Mouse (Mus musculus): ENCODE measurements around the gene Vmn1r44.
"Not testable (repeated sequence)": the region's sequence is repeated elsewhere in the genome, so short reads cannot be mapped to it uniquely, and the experiment has no call there.

Vmn1r44 gene

GRCm38 (mm10) chr6:89883360-89883759 lies at the start of gene Vmn1r44:
Vmn1r44 (plus strand) TSS chr6:89883660.
- DNase-seq (ENCODE audit: low spot score in 2 of 2): no peak

DNA sequence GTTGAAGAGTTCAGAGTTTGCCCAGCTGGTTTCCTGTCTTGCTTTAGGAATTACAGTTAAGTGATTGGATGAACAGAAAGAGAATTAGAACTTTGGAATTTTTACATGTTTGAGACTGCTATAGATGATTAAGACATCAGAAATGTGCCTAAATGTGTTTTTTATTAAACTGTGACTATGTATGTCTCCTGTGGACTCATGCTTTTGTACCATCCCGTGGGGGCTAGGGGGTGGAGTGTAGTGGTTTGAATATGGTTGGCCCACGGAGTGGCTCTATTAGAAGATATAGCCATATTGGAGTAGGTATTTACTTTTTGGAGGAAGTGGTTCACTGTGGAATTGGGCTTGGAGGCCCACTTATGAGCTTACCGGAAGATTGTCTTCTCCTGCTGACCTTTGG lies 25.9 kb upstream of the Vmn1r44 start:
- DNase-seq (ENCODE audit: low spot score in 2 of 2): no peak

DNA sequence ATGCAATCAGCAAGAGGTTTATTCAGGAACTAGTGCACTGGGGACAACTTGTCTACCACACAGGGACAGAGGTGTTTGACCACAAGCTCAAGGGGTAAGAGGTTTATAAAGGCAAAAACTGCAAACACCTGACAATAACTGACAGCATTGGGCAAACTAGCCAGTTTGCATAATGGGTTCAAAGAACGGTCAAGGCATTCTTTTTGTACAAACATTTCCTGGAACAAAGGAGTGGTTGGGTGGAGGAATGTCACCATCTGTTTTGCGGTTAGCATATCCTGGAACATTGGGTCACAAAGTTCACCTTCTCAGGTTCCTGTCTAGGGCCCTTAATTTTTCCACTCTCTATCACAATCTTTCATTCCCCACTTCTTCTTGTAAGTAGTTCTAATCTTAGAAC lies 23.6 kb upstream of the Vmn1r44 start:
- DNase-seq (ENCODE audit: low spot score in 2 of 2): no peak

DNA sequence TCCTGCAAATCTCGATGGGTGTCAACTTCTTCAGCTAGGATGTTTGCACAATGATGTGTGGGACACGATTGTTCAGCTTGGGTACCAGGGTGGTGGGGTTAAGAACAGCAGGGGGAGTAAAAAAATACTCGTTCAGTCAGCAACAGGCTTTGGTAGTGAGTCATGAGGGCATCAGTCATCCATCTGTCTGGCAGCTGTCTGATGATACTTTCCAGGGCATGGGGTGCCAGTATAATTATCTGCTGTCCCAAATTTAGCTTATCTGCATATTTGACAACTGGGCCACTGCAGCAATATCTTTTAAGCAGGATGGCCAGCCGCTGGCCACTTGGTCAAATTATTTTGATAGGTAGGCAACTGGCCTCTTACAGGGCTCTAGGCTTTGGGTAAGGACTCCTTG lies 19.7 kb upstream of the Vmn1r44 start:
- peak; percentile 9 to 13 for DNase-seq (ENCODE audit: low spot score in 2 of 2)

- DNase-seq (ENCODE audit: low spot score in 2 of 2): no peak
Observed at GRCm38 (mm10) chr6:89867276-89867675, 16.2 kb upstream of the Vmn1r44 start.

- no peak for DNase-seq (ENCODE audit: low spot score in 2 of 2)
Observed at GRCm38 (mm10) chr6:89867976-89868375, 15.5 kb upstream of the Vmn1r44 start.

GRCm38 (mm10) chr6:89876313-89876712 lies 7.1 kb upstream of the Vmn1r44 start, which contains the start of the genes Vmn1r42 and Vmn1r43:
Vmn1r42 (minus strand) TSS chr6:89876413.
Vmn1r43 (minus strand) TSS chr6:89876413.
- not testable (repeated sequence) for DNase-seq (ENCODE audit: low spot score in 2 of 2)

GRCm38 (mm10) chr6:89876963-89877362 lies 6.5 kb upstream of the Vmn1r44 start:
- no peak for DNase-seq (ENCODE audit: low spot score in 2 of 2)

DNA sequence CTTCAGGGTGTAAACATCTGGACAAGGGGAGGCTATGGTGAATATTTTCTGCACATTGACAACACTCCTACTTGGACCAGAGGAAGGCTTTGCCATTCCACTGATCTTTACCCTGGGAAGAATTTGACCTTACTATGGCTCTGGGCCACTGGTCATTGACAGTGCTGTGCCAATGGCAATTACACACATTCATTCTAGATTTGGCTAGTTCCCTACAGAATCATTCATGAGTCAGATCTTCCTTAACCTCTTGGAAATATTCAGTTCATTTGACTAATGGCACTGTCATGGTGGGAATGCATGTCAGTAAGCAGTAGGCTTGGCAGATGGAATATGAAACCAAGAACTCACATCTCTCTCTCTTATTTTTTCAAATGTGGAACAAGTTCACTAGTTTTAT lies 2.6 kb upstream of the Vmn1r44 start:
- no peak for DNase-seq (ENCODE audit: low spot score in 2 of 2)

- DNase-seq (ENCODE audit: low spot score in 2 of 2): no peak
Observed at GRCm38 (mm10) chr6:89883812-89884211, 352 bp downstream of the Vmn1r44 start.

DNA sequence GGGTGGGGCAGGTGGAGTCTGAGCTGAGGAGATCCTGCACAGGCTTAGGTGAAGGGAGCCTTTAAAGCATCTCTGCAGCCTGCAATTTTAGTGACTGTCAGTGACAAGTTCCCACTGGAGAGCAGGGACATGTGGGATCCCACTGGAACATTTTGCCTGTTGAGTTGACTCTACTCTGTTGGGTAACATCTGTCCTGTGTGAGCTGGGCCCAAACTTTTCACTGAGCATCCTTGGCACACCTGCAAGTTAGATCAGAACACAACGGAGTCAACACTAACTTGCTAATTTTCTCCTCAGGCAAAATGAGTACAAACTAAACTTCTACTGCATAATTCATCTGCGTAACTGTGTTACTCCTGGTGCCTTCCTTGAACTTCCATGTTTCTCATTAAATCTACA lies 57.0 kb downstream of the Vmn1r44 start, which contains the start of gene Vmn1r45:
Gene Vmn1r45 (minus strand): TSS at position 101 of the 400 bp plus-strand sequence.
- DNase-seq (ENCODE audit: low spot score in 2 of 2): not testable (repeated sequence)

DNA sequence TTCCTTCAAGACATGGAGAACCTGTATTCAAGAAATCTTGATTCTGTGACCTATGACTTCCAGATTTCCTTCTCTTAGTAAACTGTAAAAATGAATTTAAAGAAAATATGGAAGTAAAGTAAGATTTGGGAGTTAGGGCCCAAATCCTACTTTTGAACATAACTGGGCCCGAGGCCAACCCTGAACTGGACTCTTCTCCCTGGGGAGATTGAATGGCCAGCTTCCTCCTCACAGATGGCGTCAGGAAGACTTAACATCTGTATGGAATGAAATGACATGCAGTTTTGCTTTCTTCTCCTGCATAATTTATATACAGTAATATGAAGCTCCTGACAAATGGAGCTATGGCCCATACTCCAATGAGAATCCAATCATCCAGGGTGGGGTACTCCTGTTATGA lies 57.5 kb downstream of the Vmn1r44 start:
- DNase-seq (ENCODE audit: low spot score in 2 of 2): no peak

Measured in heart, adult 9 months (tissue).